Mouse (Mus musculus) NIH3T3 (cell line): ENCODE data around the gene Pdk1.

ENCODE experiments used
- DNase-seq: peaks from one replicate; pipeline ENCODE4 v3.0.0-alpha.2; 2012; ENCODE audit warnings: low read depth

Gene Pdk1

DNA sequence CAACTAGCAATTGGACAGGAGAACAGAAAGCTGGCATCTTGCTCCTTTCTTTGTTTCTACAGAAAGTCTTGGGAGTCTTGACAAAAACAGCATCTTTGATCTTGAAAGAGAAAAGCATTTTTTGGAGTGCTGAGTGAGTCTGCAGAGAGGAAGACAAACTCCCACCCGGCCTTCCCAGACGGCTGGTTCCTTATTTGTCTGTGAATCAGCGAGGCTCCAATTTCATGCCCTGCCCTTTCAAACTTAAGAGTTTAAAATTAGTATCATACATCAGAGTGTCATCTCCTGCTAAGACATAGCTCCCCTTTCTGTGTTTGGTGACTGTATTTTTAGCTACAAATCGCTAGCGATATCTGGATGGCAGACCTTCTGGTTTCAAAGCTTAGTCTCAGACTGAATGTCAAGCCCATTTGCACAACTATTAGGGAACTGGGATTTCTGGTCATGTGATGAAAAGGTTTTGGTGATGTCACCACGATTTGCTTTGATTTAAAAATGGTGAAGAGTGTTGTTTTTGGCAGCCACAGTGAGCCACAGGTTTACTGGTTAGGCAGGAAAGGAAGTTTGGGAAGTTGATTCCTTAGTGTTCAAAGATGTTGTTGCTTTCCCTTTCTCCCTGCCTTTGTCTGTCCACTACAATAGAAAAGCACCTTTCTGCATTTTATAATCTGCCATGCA is 65.8 kb downstream of the Pdk1 start:
- DNase-seq, result peak; percentile 44

DNA sequence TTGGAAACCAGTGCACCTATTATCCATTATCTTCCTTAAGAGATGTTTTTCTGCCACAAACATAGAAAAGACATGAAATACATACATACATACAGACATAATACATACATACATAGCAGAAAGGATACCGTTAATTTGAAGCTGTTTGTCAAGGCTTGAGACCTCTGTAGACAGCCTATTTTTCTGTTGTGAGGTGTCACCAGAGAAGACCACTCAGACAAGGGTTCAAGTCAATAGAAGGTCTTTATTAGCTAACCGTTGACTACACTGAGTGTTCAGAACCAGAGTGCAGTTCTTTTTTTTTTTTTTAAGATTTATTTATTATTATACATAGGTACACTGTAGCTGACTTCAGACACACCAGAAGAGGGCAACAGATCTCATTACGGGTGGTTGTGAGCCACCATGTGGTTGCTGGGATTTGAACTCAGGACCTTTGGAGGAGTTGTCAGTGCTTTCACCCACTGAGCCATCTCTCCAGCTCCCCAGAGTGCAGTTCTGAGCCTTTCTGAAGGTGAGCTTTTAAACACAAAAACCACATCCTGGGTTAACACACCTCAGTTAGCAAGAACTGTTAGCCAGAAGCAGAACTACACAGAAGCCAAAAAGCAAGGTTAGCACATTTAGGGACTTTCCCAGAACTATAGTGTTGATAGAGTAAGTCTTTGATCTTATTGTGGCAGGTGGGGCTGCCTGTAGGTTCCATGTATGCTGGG is 68.1 kb downstream of the Pdk1 start:
- no peak for DNase-seq

DNA sequence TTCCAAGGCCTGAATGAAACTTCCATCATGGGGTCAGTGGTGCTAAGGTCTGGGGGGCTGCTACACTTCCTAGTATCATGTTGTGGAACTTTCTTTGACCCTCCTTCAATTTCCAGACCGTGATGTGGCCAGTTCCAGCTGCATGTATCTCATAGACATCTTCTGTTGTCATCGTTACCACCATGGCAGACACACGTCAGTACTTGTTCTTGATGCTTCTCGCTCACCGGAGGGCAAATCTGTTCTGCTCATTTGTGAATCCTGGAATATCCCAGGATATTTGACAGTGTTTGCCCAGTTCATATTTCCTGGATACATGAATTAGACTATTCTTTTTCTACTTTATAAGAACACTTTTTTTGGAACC is 68.7 kb downstream of the Pdk1 start:
- no peak for DNase-seq

DNA sequence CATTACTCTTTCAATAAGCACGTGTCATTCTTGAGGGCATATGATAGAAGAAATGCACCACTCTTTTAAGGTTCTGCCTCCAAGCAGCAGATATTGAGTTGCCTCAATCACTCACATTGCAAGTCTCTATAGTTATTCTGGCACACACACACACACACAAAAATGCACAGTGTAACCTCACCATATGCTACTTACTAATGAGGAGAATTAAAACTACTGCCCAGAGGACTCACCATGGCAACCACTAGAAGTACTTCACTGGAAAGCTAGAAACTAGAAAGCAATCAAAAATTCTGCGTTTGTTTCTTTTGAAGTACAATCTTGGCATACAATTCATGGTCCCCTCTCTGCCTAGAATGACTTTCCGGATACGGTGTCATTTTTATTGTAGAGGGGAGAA is 78.2 kb downstream of the Pdk1 start:
- DNase-seq, result no peak
